Mouse (Mus musculus): ENCODE data around the gene Hoxb6.

Gene Hoxb6

GRCm38 (mm10) chr11:96349491-96350340 is 57.4 kb downstream of the Hoxb6 start:
- peak; percentile 80 for DNase-seq (ENCODE audit: low read depth, low spot score)

DNA sequence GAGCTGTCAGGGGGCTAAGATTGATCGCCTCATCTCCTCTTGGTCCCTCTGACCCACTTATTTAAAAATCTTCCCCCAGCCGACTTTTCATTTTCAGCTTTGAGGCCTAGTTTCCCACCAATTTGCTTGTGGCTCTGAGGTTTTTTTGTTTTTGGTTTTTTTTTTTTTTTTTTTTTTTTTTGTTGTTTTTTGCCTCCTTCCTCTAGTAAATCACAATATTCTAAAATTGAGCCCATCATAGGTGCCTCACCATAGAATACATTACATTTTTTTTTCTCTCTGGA is 58.0 kb downstream of the Hoxb6 start, which contains the start of gene Hoxb2:
TSS of gene Hoxb2 (plus strand) at position 185 of the 284 bp plus-strand sequence.
- no peak for DNase-seq (ENCODE audit: low read depth, low spot score)

GRCm38 (mm10) chr11:96350791-96351190 is 58.5 kb downstream of the Hoxb6 start:
- no peak for DNase-seq (ENCODE audit: low read depth, low spot score)

Data from mesoderm, embryonic 11.5 days (tissue).